Mouse (Mus musculus): ENCODE results near the gene Tnfaip2. TPM values are rescaled to one million over a fixed set of nuclear protein-coding genes. Genes with fewer than 3 reads are reported as not detected.

The Tnfaip2 gene
- polyA plus RNA-seq, 1 experiment from 2014 or later = 6.3 TPM

- WGBS = 72% methylated on average over 5 of the region's 5 CpGs
- no peak overlapping the region for H3K27ac ChIP-seq
- H3K9ac ChIP-seq = no peak overlapping the region
- no peak overlapping the region for H3K4me2 ChIP-seq (replicated peaks)
- H3K9me3 ChIP-seq = no peaks in the 10 kb centered on the region
- no peak for ATAC-seq (ENCODE audit: insufficient number of reproducible peaks, insufficient read depth, low FRiP score, low TSS enrichment)
- no peak overlapping the region for H3K4me3 ChIP-seq
- peaks cover 8% of the 10 kb centered on the region for H3K4me1 ChIP-seq
- no peaks in the 10 kb centered on the region for H3K36me3 ChIP-seq
- H3K27me3 ChIP-seq = peaks cover 33% of the 10 kb centered on the region
Measured at GRCm38 (mm10) chr12:111437222-111437900, 4.9 kb upstream of the Tnfaip2 start.

DNA sequence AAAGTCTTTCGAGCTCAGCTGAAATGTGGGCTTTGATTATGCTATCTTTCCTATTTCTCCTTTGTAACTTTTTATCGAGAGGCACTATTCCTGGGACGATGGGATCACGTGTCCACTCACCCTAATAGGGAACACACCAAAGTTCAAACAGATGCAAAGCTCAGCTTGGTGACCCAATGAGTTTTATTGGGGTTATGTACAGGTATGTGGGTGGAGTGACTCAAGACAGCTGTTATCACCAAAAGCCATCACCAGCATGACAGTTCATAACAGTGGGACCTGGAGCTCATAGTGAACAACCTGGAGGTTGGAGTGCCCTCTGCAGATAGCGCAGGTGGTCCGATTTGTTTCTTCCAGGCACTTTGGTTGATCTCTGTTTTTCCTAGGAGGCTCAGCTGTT is 3.4 kb upstream of the Tnfaip2 start:
- H3K9ac ChIP-seq = no peak overlapping the region

GRCm38 (mm10) chr12:111440701-111441373 is 1.4 kb upstream of the Tnfaip2 start:
- Histone ChIP-seq H3K27ac (no peak overlapping the region), H3K4me2 (replicated peaks) (no peak overlapping the region), H3K27me3 (peaks cover 62% of the 10 kb centered on the region), H3K4me1 (peaks cover 17% of the 10 kb centered on the region), H3K9me3 (no peaks in the 10 kb centered on the region), H3K4me3 (no peak overlapping the region), H3K36me3 (no peaks in the 10 kb centered on the region), H3K9ac (no peak overlapping the region)
- no peak for ATAC-seq (ENCODE audit: insufficient number of reproducible peaks, insufficient read depth, low FRiP score, low TSS enrichment)
- 91% methylated on average over 9 of the region's 9 CpGs for WGBS

More for the DNA sequence above, 3.4 kb upstream of the Tnfaip2 start:
- no peak overlapping the region for H3K4me2 ChIP-seq (replicated peaks)
- WGBS = 85% methylated on average over 6 of the region's 6 CpGs
- no peak overlapping the region for H3K4me3 ChIP-seq
- H3K9me3 ChIP-seq = no peaks in the 10 kb centered on the region
- H3K36me3 ChIP-seq = no peaks in the 10 kb centered on the region
- peaks cover 12% of the 10 kb centered on the region for H3K4me1 ChIP-seq
- no peak overlapping the region for H3K27ac ChIP-seq
- peaks cover 47% of the 10 kb centered on the region for H3K27me3 ChIP-seq
- no peak for ATAC-seq (ENCODE audit: insufficient number of reproducible peaks, insufficient read depth, low FRiP score, low TSS enrichment)

- 70% methylated on average over 3 of the region's 3 CpGs for WGBS
- H3K36me3 ChIP-seq = no peaks in the 10 kb centered on the region
- H3K27me3 ChIP-seq = peaks cover 65% of the 10 kb centered on the region
- H3K4me3 ChIP-seq = no peak overlapping the region
- H3K9ac ChIP-seq = no peak overlapping the region
- no peak overlapping the region for H3K27ac ChIP-seq
- ATAC-seq (ENCODE audit: insufficient number of reproducible peaks, insufficient read depth, low FRiP score, low TSS enrichment) = no peak
- H3K9me3 ChIP-seq = no peaks in the 10 kb centered on the region
- H3K4me1 ChIP-seq = peaks cover 24% of the 10 kb centered on the region
- H3K4me2 ChIP-seq (replicated peaks) = no peak overlapping the region
Measured at GRCm38 (mm10) chr12:111441523-111441922, 746 bp upstream of the Tnfaip2 start.

GRCm38 (mm10) chr12:111443011-111443870 is 972 bp downstream of the Tnfaip2 start:
- H3K4me2 ChIP-seq (replicated peaks) = peak overlapping the region; percentile 80
- no peak for ATAC-seq (ENCODE audit: insufficient number of reproducible peaks, insufficient read depth, low FRiP score, low TSS enrichment)
- H3K4me3 ChIP-seq = peak overlapping the region; percentile 40
- H3K4me1 ChIP-seq = peaks cover 38% of the 10 kb centered on the region
- H3K36me3 ChIP-seq = no peaks in the 10 kb centered on the region
- peaks cover 82% of the 10 kb centered on the region for H3K27me3 ChIP-seq
- 12% methylated on average over 15 of the region's 15 CpGs for WGBS
- no peaks in the 10 kb centered on the region for H3K9me3 ChIP-seq
- H3K27ac ChIP-seq = no peak overlapping the region
- H3K9ac ChIP-seq = 0 out of 2 replicates have a peak overlapping the region, but pooled peaks have one; percentile 0

- Histone ChIP-seq H3K9me3 (no peaks in the 10 kb centered on the region), H3K9ac (no peak overlapping the region), H3K36me3 (no peaks in the 10 kb centered on the region), H3K27me3 (peaks cover 87% of the 10 kb centered on the region), H3K27ac (no peak overlapping the region), H3K4me1 (peaks cover 47% of the 10 kb centered on the region), H3K4me3 (no peak overlapping the region), H3K4me2 (replicated peaks) (no peak overlapping the region)
- 27% methylated on average over 10 of the region's 10 CpGs for WGBS
- ATAC-seq (ENCODE audit: insufficient number of reproducible peaks, insufficient read depth, low FRiP score, low TSS enrichment) = no peak
Measured at GRCm38 (mm10) chr12:111443921-111444831, 1.9 kb downstream of the Tnfaip2 start.

- H3K27ac ChIP-seq = no peak overlapping the region
- no peaks in the 10 kb centered on the region for H3K36me3 ChIP-seq
- peak overlapping the region; percentile 18 for H3K4me3 ChIP-seq
- 3% methylated on average over 51 of the region's 52 CpGs for WGBS
- H3K27me3 ChIP-seq = peaks cover 96% of the 10 kb centered on the region
- no peaks in the 10 kb centered on the region for H3K9me3 ChIP-seq
- peaks cover 59% of the 10 kb centered on the region for H3K4me1 ChIP-seq
- no peak overlapping the region for H3K9ac ChIP-seq
- ATAC-seq (ENCODE audit: insufficient number of reproducible peaks, insufficient read depth, low FRiP score, low TSS enrichment) = no peak
- H3K4me2 ChIP-seq (replicated peaks) = peak overlapping the region; percentile 35
Measured at GRCm38 (mm10) chr12:111445161-111445889, 3.1 kb downstream of the Tnfaip2 start.

DNA sequence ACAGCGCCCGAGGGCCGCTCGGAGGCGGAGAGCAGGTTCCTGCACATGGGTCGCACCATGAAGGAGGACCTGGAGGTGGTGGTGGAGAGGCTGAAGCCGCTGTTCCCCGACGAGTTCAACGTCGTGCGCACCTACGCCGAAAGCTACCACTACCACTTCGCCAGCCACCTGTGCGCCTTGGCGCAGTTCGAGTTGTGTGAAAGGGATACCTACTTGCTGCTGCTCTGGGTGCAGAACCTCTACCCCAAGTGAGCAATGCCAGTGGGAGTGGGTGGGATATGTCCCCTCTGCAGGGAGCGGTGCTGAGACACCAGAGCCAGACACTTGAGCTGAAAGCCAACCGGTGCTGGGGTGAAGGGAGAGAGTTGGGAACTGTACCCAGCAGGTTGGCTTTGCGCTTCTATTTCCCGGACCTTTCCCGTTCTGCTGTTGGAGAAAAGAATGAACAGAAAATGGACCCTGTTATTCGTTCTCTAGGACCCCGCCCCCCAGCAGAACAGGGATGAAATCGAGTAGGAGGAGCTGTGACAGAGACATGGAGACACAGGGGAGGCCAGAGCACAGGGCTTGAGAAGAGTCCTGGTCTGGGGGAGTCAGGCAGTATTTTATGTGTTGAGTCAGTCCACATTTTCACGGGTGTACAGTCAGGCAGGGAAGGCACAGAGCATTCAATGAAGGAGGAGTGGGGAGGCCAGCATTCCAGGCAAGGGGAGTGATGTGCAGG is 3.8 kb downstream of the Tnfaip2 start:
- WGBS = 5% methylated on average over 27 of the region's 27 CpGs
- Histone ChIP-seq H3K9ac (no peak overlapping the region), H3K36me3 (no peaks in the 10 kb centered on the region), H3K4me2 (replicated peaks) (peak overlapping the region; percentile 35), H3K4me1 (peaks cover 65% of the 10 kb centered on the region), H3K4me3 (peak overlapping the region; percentile 18), H3K27me3 (peaks cover 100% of the 10 kb centered on the region), H3K9me3 (no peaks in the 10 kb centered on the region), H3K27ac (no peak overlapping the region)
- ATAC-seq (ENCODE audit: insufficient number of reproducible peaks, insufficient read depth, low FRiP score, low TSS enrichment) = no peak

- Histone ChIP-seq H3K4me3 (no peak overlapping the region), H3K36me3 (no peaks in the 10 kb centered on the region), H3K9me3 (no peaks in the 10 kb centered on the region), H3K4me2 (replicated peaks) (no peak overlapping the region), H3K27me3 (peaks cover 100% of the 10 kb centered on the region), H3K4me1 (peaks cover 65% of the 10 kb centered on the region), H3K27ac (no peak overlapping the region), H3K9ac (no peak overlapping the region)
- WGBS = 17% methylated on average over 5 of the region's 5 CpGs
- no peak for ATAC-seq (ENCODE audit: insufficient number of reproducible peaks, insufficient read depth, low FRiP score, low TSS enrichment)
Measured at GRCm38 (mm10) chr12:111446745-111447144, 4.5 kb downstream of the Tnfaip2 start.

DNA sequence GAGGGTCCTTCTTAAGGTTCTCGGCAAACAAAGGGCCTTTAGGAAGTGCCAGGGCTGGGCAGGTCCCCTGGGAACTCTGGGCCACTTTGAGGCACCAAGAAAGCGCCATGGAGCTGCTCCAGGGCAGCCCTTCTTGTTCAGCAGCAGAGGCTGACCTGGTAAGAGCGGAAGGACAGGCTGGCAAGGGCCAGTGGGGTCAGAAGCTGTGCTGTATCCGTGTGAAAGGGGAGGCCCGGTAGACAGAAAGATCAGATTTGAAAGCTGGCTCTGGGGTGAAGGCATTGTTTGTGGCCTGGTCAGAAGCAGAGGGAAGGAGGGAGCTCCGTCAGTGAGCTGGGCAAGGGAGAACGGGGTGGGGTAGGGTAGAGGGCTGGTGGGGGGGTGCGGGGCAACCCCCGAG is 5.1 kb downstream of the Tnfaip2 start:
- H3K27ac ChIP-seq = no peak overlapping the region
- no peak overlapping the region for H3K4me2 ChIP-seq (replicated peaks)
- no peaks in the 10 kb centered on the region for H3K9me3 ChIP-seq
- peaks cover 100% of the 10 kb centered on the region for H3K27me3 ChIP-seq
- H3K36me3 ChIP-seq = no peaks in the 10 kb centered on the region
- H3K4me1 ChIP-seq = peaks cover 61% of the 10 kb centered on the region
- no peak overlapping the region for H3K9ac ChIP-seq
- no peak for ATAC-seq (ENCODE audit: insufficient number of reproducible peaks, insufficient read depth, low FRiP score, low TSS enrichment)
- WGBS = 16% methylated on average over 9 of the region's 9 CpGs
- no peak overlapping the region for H3K4me3 ChIP-seq

All from embryonic facial prominence, embryonic 12.5 days (tissue).